Mouse (Mus musculus): ENCODE results near the gene Ehbp1l1. TPM values are rescaled to one million over a fixed set of nuclear protein-coding genes. Genes with fewer than 3 reads are reported as not detected.

Gene Ehbp1l1
- polyA plus RNA-seq (2012; rRNA removed) = 97.4 and 116 TPM in 2 replicates

- DNase-seq (ENCODE audit: low spot score) = peak; percentile 69
Observed at GRCm38 (mm10) chr19:5725767-5726515, at the start of gene Ehbp1l1. Ehbp1l1 (minus strand) TSS chr19:5726317.

DNA sequence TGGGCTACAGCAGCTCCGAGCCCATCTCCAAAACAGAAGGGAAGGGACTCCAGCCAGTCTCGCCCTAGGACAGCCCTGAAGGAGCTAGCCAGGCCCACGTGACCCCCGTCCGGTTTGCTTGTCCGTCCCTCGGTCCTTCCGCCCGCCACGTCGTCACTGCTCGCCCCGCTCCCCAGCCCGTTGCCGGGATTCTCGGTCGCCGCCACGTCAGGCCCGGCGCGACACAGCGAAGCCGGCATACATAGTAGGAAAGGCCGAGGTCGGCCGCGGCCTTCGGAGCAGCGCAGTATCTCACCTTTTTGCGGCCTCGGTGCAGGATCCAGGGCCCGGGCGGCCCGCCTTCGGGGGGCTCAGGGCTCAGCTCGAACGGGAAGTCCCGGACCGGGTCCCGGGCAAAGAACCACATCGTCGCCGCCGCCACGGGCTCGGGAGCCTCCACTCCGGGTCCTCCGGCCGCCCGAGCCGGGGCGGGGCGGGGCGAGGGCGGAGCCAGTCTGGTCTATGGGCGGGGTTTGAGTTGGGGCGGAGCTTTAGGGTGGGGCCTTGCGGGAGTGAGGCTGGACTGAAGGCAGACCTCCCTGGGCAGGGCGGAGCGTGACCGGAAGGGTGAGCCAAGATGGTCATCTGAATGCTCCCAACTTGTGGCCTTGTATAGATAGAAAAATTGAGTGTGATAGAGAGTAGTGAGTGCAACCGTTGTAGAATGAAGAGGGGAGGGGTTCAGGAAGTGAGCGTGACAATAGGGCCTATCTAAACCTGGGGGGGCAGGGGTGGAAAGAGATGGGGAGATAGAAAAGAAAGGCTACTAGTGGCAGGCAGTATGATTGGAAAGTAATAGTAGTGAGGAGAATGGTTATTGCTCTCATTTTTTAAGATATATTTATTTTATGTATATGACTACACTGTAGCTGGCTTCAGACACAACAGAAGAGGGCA, 45.1 kb upstream of the Ehbp1l1 start, which contains the start of gene Scyl1:
Gene Scyl1, minus strand, starts transcription at position 495 of the 936 bp plus-strand sequence.
- peak; percentile 92 for DNase-seq (ENCODE audit: low spot score)

GRCm38 (mm10) chr19:5770311-5770710, 44.2 kb upstream of the Ehbp1l1 start:
- DNase-seq (ENCODE audit: low spot score) = no peak

DNA sequence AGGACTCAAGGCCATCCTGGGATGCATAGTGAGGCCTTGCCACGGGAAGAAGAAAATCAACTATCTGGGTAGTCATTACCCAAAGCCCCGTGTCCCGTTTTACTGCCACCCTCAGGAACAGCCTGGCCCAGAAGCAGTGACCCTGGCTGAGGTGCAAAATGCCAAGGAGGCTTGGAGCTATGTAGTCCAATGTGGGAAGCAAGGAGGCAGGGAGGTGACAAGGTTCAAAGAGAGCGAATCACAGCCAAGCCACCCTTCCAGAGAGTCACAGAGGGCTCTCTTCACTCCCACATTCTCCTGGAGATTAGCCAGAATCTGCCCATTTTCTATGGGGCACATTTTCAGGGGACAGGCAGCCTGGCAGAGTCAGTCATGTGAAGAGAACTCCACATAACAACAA, 41.2 kb upstream of the Ehbp1l1 start:
- no peak for DNase-seq (ENCODE audit: low spot score)

- DNase-seq (ENCODE audit: low spot score) = no peak
Observed at GRCm38 (mm10) chr19:5763163-5763562, 37.0 kb upstream of the Ehbp1l1 start.

- no peak for DNase-seq (ENCODE audit: low spot score)
Observed at GRCm38 (mm10) chr19:5758878-5759403, 32.8 kb upstream of the Ehbp1l1 start.

GRCm38 (mm10) chr19:5756991-5757636, 31.0 kb upstream of the Ehbp1l1 start:
- DNase-seq (ENCODE audit: low spot score) = no peak

GRCm38 (mm10) chr19:5756321-5756985, 30.3 kb upstream of the Ehbp1l1 start:
- DNase-seq (ENCODE audit: low spot score) = no peak

DNA sequence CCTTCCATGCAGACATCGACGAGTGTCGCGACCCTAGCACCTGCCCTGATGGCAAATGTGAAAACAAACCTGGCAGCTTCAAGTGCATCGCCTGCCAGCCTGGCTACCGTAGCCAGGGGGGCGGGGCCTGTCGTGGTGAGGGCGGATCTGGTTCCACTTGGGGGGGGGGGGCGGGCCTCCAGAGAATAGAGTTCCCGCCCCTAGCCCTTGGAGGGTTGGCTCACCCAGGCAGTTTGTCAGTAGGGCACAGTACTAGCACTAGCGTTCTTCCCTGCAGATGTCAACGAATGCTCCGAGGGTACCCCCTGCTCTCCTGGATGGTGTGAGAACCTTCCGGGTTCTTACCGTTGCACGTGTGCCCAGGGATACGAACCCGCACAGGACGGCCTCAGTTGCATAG, 25.6 kb upstream of the Ehbp1l1 start:
- no peak for DNase-seq (ENCODE audit: low spot score)

DNA sequence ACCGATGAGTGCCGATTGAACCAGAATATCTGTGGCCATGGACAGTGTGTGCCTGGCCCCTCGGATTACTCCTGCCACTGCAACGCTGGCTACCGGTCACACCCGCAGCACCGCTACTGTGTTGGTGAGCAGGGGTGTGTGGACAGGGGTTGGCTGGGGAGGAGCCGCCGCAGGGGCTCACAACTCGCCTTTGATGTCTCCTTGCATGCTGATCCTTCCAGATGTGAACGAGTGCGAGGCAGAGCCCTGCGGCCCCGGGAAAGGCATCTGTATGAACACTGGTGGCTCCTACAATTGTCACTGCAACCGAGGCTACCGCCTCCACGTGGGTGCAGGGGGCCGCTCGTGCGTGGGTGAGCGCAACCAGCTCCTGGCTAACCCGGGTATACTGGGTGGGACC, 24.8 kb upstream of the Ehbp1l1 start:
- DNase-seq (ENCODE audit: low spot score) = no peak

DNA sequence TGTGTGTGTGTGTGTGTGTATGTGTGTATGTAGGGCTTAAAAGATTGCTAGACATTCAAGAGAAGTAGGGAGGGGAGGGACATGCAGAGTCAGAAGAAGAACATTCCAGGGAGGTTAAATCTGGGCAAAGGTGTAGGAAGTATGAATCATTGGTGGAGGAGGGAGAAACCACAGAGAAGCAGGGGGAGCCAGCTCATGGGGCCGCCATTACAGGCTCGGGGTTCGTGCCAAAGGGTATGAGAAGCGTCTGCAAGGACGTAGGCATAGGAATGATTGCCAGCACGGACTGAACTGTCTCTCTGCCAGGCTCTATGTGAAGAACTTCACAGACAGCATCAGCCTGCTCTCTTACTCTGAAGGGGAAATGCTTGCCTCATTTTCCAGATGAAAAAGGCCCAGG, 23.4 kb upstream of the Ehbp1l1 start:
- no peak for DNase-seq (ENCODE audit: low spot score)

DNA sequence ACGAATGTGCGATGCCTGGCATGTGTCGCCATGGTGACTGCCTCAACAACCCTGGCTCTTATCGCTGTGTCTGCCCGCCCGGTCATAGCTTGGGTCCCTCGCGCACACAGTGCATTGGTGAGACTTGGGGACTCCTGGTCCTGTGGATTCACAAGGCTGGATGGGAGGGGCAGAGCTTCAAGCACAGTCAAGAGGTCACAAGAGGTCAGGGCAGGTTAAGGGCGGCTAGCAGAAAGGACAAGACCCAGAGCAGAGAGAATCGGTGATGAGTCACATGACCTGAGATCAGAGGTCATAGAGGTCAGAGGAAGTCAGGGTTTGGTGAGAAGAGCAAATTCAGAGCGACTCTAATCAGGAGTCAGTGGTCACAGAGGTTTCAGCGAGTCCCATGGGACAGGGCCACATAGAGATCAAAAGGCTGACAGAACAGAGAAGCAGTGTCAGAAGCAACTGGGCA, 20.8 kb upstream of the Ehbp1l1 start:
- no peak for DNase-seq (ENCODE audit: low spot score)

- no peak for DNase-seq (ENCODE audit: low spot score)
Observed at GRCm38 (mm10) chr19:5745756-5746710, 19.9 kb upstream of the Ehbp1l1 start.

DNA sequence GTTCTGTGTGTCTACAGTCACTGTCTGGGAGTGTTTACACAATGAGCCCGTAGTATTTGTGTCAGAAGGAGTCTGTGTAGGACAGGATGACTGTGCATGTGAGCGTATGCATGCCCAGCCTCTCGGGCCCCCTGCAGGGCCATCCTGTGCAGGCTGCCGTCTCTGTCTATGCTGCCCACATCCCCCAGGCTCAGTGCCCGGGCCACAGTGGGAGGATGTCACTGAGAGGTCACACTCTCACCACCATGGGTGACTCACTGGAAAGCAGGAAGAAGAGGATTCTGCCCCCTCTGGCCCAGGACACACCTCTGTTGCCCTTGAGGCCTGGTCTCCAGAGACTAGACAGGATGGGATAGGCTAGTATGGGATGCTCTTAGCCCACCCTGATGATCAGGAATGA, 17.5 kb upstream of the Ehbp1l1 start:
- DNase-seq (ENCODE audit: low spot score) = no peak

- no peak for DNase-seq (ENCODE audit: low spot score)
Observed at GRCm38 (mm10) chr19:5742241-5742641, 16.1 kb upstream of the Ehbp1l1 start.

DNA sequence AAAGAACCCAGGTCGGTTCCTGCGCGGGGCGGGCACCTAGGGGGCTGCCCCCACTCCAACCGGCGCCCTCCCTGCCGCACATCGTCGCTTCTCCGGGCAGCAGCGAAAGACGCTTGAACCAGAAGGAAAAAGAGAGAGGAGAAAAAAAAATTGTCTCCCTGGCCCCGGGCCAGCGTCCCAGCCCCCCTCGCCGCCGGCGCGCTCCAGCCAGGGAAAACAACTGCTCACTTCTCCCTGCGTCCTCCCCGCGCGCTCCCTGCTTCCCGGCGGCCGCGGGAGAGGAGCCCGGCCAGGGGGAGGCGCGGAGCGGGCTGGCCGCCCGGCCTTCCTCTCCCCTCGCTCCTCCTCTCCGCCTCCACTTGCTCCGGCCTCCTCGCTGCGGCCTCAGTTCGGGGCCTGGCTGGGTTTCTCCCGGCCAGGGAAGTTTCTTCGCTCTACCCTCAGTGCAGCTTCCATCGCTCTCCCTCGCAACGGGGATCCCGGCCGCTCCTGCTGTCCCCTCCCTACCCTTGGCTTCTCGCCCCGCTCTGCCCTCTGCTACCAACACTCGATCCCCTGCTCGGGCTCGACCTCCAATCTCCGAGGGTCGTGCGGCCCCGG, 15.6 kb upstream of the Ehbp1l1 start:
- peak; percentile 76 for DNase-seq (ENCODE audit: low spot score)

- DNase-seq (ENCODE audit: low spot score) = no peak
Observed at GRCm38 (mm10) chr19:5740320-5741317, 14.5 kb upstream of the Ehbp1l1 start, which contains the start of gene Ltbp3. Ltbp3 (plus strand) TSS chr19:5740904.

GRCm38 (mm10) chr19:5739446-5739845, 13.3 kb upstream of the Ehbp1l1 start:
- no peak for DNase-seq (ENCODE audit: low spot score)

Data from urinary bladder, adult 2 months (tissue).